Mouse (Mus musculus): ENCODE measurements at regions not wholly inside any gene's neighbourhood (a gene's known extent, or its start where the extent isn't known, plus 50 kb on each side); places are given as distances from the start of the nearest gene placed in this dataset.

GRCm38 (mm10) chr8:53434184-53434583 lies 77.3 kb upstream of the Aga start:
- Histone ChIP-seq H3K9me3 (replicated peaks; ENCODE audit: insufficient read depth, low read length) (no peaks in the 10 kb centered on the region), H3K27ac (ENCODE audit: control insufficient read depth, low read depth, low read length) (no peak overlapping the region), H3K9ac (ENCODE audit: control insufficient read depth, low read depth, low read length, poor library complexity, severe bottlenecking) (no peak overlapping the region), H3K4me3 (ENCODE audit: control insufficient read depth in 1 of 2, insufficient read depth in 1 of 2, low read depth in 2 of 2, low read length in 2 of 2) (no peak overlapping the region), H3K36me3 (ENCODE audit: control insufficient read depth in 1 of 2, insufficient read depth in 2 of 2, low read length in 2 of 2) (no peaks in the 10 kb centered on the region), H3K27me3 (ENCODE audit: control insufficient read depth in 1 of 2, insufficient read depth in 2 of 2, low read length in 2 of 2) (no peaks in the 10 kb centered on the region), H3K79me2 (ENCODE audit: control insufficient read depth, insufficient read depth, low read length, poor library complexity) (no peaks in the 10 kb centered on the region), H3K4me1 (ENCODE audit: control insufficient read depth in 1 of 2, insufficient read depth in 2 of 2, low read length in 2 of 2) (no peaks in the 10 kb centered on the region)
- DNase-seq (ENCODE audit: low read depth, low spot score) = no peak
- no peak for TF ChIP-seq TBP (IDR thresholded peaks at IDR 0.05; ENCODE audit: low read depth, low read length)
- TF ChIP-seq RAD21 (IDR thresholded peaks at IDR 0.05; ENCODE audit: low read depth, low read length) = no peak
- no peak for TF ChIP-seq ZMIZ1 (IDR thresholded peaks at IDR 0.05; ENCODE audit: low read depth, low read length)
- TF ChIP-seq SIN3A (IDR thresholded peaks at IDR 0.05; ENCODE audit: low read length) = no peak
- TF ChIP-seq TCF12 (IDR thresholded peaks at IDR 0.05; ENCODE audit: low read depth, low read length) = no peak
- TF ChIP-seq ZKSCAN1 (IDR thresholded peaks at IDR 0.05; ENCODE audit: low read depth, low read length) = no peak
- TF ChIP-seq CHD2 (IDR thresholded peaks at IDR 0.05; ENCODE audit: low read length) = no peak
- no peak for TF ChIP-seq RCOR1 (IDR thresholded peaks at IDR 0.05; ENCODE audit: low read depth, low read length)

GRCm38 (mm10) chr8:53435721-53436120 lies 75.8 kb upstream of the Aga start:
- Histone ChIP-seq H3K79me2 (ENCODE audit: control insufficient read depth, insufficient read depth, low read length, poor library complexity) (no peaks in the 10 kb centered on the region), H3K27ac (ENCODE audit: control insufficient read depth, low read depth, low read length) (no peak overlapping the region)
- TF ChIP-seq RAD21 (IDR thresholded peaks at IDR 0.05; ENCODE audit: low read depth, low read length) (no peak), USF2 (IDR thresholded peaks at IDR 0.05; ENCODE audit: borderline replicate concordance in 1 of 2, insufficient read depth in 1 of 2, low read depth in 1 of 2, low read length in 2 of 2) (no peak), JUND (IDR thresholded peaks at IDR 0.05; ENCODE audit: low read depth, low read length) (no peak), POLR2AphosphoS2 (IDR thresholded peaks at IDR 0.05; ENCODE audit: low read length) (no peak), USF1 (IDR thresholded peaks at IDR 0.05; ENCODE audit: low read depth, low read length) (no peak), E2F4 (IDR thresholded peaks at IDR 0.05; ENCODE audit: borderline replicate concordance, low read depth, low read length) (no peak), GABPA (IDR thresholded peaks at IDR 0.05; ENCODE audit: low read depth, low read length) (no peak)

DNA sequence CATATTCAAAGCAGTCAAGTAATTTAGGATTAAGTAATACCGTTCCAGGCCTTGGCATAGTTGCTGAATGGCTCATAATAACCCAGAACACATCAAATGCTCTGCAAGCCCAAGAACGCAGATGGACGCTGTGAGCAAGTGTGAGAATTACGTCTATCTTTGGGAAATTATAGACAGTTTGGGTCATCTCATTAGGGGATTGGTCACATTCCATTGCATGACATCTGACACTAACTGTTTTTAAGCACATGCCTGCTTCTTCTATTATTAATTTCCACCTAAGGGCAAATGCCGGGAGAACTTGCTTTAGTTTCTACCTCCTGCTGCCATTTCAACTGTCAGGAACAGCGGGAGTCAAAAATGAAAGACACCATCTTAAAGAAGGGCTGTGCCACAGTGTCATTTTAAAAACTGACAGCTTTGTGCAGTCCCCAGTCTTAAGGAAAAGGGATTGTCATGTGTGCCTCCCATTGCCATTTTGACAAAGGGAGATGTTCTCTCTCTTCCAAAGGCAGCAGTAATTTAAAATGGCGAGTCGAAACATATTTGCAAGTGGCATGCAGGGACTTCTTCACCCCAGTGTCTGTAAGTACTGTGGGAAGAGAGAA lies 64.7 kb upstream of the Aga start:
- Histone ChIP-seq H3K27ac (ENCODE audit: control insufficient read depth, low read depth, low read length) (no peak overlapping the region), H3K9ac (ENCODE audit: control insufficient read depth, low read depth, low read length, poor library complexity, severe bottlenecking) (no peak overlapping the region), H3K4me1 (ENCODE audit: control insufficient read depth in 1 of 2, insufficient read depth in 2 of 2, low read length in 2 of 2) (no peaks in the 10 kb centered on the region), H3K79me2 (ENCODE audit: control insufficient read depth, insufficient read depth, low read length, poor library complexity) (no peaks in the 10 kb centered on the region), H3K27me3 (ENCODE audit: control insufficient read depth in 1 of 2, insufficient read depth in 2 of 2, low read length in 2 of 2) (no peaks in the 10 kb centered on the region), H3K9me3 (replicated peaks; ENCODE audit: insufficient read depth, low read length) (no peaks in the 10 kb centered on the region), H3K4me3 (ENCODE audit: control insufficient read depth in 1 of 2, insufficient read depth in 1 of 2, low read depth in 2 of 2, low read length in 2 of 2) (no peak overlapping the region), H3K36me3 (ENCODE audit: control insufficient read depth in 1 of 2, insufficient read depth in 2 of 2, low read length in 2 of 2) (no peaks in the 10 kb centered on the region)
- DNase-seq (ENCODE audit: low read depth, low spot score) = no peak
- TF ChIP-seq MYC (IDR thresholded peaks at IDR 0.05; ENCODE audit: low read depth, low read length) (no peak), USF1 (IDR thresholded peaks at IDR 0.05; ENCODE audit: low read depth, low read length) (no peak), HCFC1 (IDR thresholded peaks at IDR 0.05; ENCODE audit: low read depth, low read length) (no peak), BHLHE40 (IDR thresholded peaks at IDR 0.05; ENCODE audit: borderline replicate concordance, low read depth, low read length) (no peak), NELFE (IDR thresholded peaks at IDR 0.05; ENCODE audit: low read depth, low read length) (no peak), POLR2A (IDR thresholded peaks at IDR 0.05; ENCODE audit: control insufficient read depth in 1 of 2, insufficient read depth in 1 of 2, low read depth in 1 of 2, low read length in 2 of 2, poor library complexity in 1 of 2) (no peak), RAD21 (IDR thresholded peaks at IDR 0.05; ENCODE audit: low read depth, low read length) (no peak), ELF1 (IDR thresholded peaks at IDR 0.05; ENCODE audit: low read depth, low read length) (no peak), ZC3H11A (IDR thresholded peaks at IDR 0.05; ENCODE audit: low read depth, low read length) (no peak), JUND (IDR thresholded peaks at IDR 0.05; ENCODE audit: low read depth, low read length) (no peak), MAFK (IDR thresholded peaks at IDR 0.05; ENCODE audit: borderline replicate concordance, low read depth, low read length) (no peak), KAT2A (conservative IDR thresholded peaks at IDR 0.05; ENCODE audit: low read depth, low read length) (no peak), MAZ (IDR thresholded peaks at IDR 0.05; ENCODE audit: low read depth, low read length) (no peak), CTCF (IDR thresholded peaks at IDR 0.05 in 2 of 3, conservative IDR thresholded peaks at IDR 0.05 in 1 of 3; ENCODE audit: control insufficient read depth in 1 of 3, insufficient read depth in 1 of 3, low read depth in 2 of 3, low read length in 3 of 3, poor library complexity in 1 of 3, severe bottlenecking in 1 of 3) (no peak), UBTF (IDR thresholded peaks at IDR 0.05; ENCODE audit: borderline replicate concordance, insufficient read depth, low read depth, low read length) (no peak), RCOR1 (IDR thresholded peaks at IDR 0.05; ENCODE audit: low read depth, low read length) (no peak), TBP (IDR thresholded peaks at IDR 0.05; ENCODE audit: low read depth, low read length) (no peak)

More at GRCm38 (mm10) chr8:53435721-53436120, 75.8 kb upstream of the Aga start:
- H3K4me3 ChIP-seq (ENCODE audit: control insufficient read depth in 1 of 2, insufficient read depth in 1 of 2, low read depth in 2 of 2, low read length in 2 of 2) = no peak overlapping the region
- no peak overlapping the region for H3K9ac ChIP-seq (ENCODE audit: control insufficient read depth, low read depth, low read length, poor library complexity, severe bottlenecking)
- peak; percentile 4 for DNase-seq (ENCODE audit: low read depth, low spot score)
- H3K4me1 ChIP-seq (ENCODE audit: control insufficient read depth in 1 of 2, insufficient read depth in 2 of 2, low read length in 2 of 2) = no peaks in the 10 kb centered on the region
- H3K36me3 ChIP-seq (ENCODE audit: control insufficient read depth in 1 of 2, insufficient read depth in 2 of 2, low read length in 2 of 2) = no peaks in the 10 kb centered on the region
- no peaks in the 10 kb centered on the region for H3K9me3 ChIP-seq (replicated peaks; ENCODE audit: insufficient read depth, low read length)
- no peaks in the 10 kb centered on the region for H3K27me3 ChIP-seq (ENCODE audit: control insufficient read depth in 1 of 2, insufficient read depth in 2 of 2, low read length in 2 of 2)
